In the genomic region with DNA sequence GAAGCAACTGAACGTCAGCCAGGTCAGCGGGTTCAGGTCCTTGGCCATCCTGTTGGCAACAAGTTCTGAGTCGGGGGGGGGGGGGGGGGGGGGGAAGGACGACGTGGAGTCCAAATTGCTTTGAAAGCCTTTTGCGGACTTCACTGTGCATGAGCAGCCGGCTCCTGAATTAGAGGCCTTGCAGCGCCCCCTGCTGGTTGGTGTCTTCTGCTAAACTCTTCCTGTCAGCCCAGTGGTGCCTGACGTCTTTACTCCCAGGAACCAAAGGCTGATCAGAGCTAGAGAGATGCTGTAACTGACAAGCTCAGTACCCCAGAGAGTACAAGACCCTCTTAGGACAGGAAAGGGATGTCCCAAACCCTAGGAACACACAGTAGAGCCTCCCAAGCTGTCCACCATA, we compare ENCODE assay signal across 9 mouse cellular contexts. TPM values are rescaled to one million over a fixed set of nuclear protein-coding genes. Genes with fewer than 3 reads are reported as not detected.
DNase-seq lines count a peak whose midpoint lies in the region; ATAC-seq and TF ChIP-seq lines count a peak whose summit lies in the region.
"Had no signal": no experiment of that assay in that cellular context is flagged by ENCODE, and none has a peak within 500 bp of the region (broad histone marks: within the 10 kb centered on the region; RNA-seq: fewer than 3 reads in every experiment).

No protein-coding gene starts in this region.

- H3K36me3 ChIP-seq in CH12.LX (replicated peaks in 1 of 2; ENCODE audit: control insufficient read depth in 1 of 2, insufficient read depth in 1 of 2, low read length in 1 of 2): peaks cover 0 to 1% of the 10 kb centered on the region in 2 experiments
- no peaks in the 10 kb centered on the region for H3K36me3 ChIP-seq in embryonic facial prominence, embryonic 10.5 days (replicated peaks)
- no peaks in the 10 kb centered on the region for H3K36me3 ChIP-seq in liver, embryonic 14.5 days (replicated peaks; ENCODE audit: control insufficient read depth, insufficient read depth, low read depth)
- H3K36me3 ChIP-seq: limb, embryonic 13.5 days had no signal

- no peak overlapping the region for H3K27ac ChIP-seq in CH12.LX (ENCODE audit: insufficient read depth, low read depth)
- H3K27ac ChIP-seq in embryonic facial prominence, embryonic 10.5 days (replicated peaks): no peak overlapping the region
- H3K27ac ChIP-seq in liver, embryonic 14.5 days: no peak overlapping the region
- H3K27ac ChIP-seq: limb, embryonic 13.5 days had no signal

- peak; percentile 74 for ATAC-seq in granulocyte monocyte progenitor cell, adult 5-6 weeks (replicated peaks; ENCODE audit: poor library complexity, severe bottlenecking)
- no peak for ATAC-seq in liver, embryonic 14.5 days (ENCODE audit: insufficient read depth)

- H3K4me1 ChIP-seq in CH12.LX (ENCODE audit: control insufficient read depth in 1 of 2, insufficient read depth in 2 of 2): peaks cover 5 to 22% of the 10 kb centered on the region in 2 experiments
- H3K4me1 ChIP-seq in embryonic facial prominence, embryonic 10.5 days: no peaks in the 10 kb centered on the region; the same call in 1 of the 2 replicates
- no peaks in the 10 kb centered on the region for H3K4me1 ChIP-seq in liver, embryonic 14.5 days (replicated peaks; ENCODE audit: control insufficient read depth in 2 of 2, insufficient read depth in 2 of 2, low read length in 1 of 2)
- H3K4me1 ChIP-seq: limb, embryonic 13.5 days had no signal

- TF ChIP-seq EP300 in CH12.LX (IDR thresholded peaks at IDR 0.05; ENCODE audit: low read length): no peak
- TF ChIP-seq EP300 in liver, embryonic 14.5 days (IDR thresholded peaks at IDR 0.05; ENCODE audit: low read depth): no peak

- dilution Hi-C loops in CH12.LX (cut with MboI; ENCODE audit: extremely low pct_ligation_motif_present, extremely low pct_unique_long_range_greater_than_20kb, low sequenced_read_pairs): no loop called here

- peaks cover 2% of the 10 kb centered on the region for H3K9me3 ChIP-seq in CH12.LX (replicated peaks; ENCODE audit: low read length)
- H3K9me3 ChIP-seq in embryonic facial prominence, embryonic 10.5 days: no peaks in the 10 kb centered on the region
- no peaks in the 10 kb centered on the region for H3K9me3 ChIP-seq in liver, embryonic 14.5 days (ENCODE audit: control insufficient read depth, low read length)
- H3K9me3 ChIP-seq: limb, embryonic 13.5 days had no signal

- no peak overlapping the region; the same call in 1 of the 2 replicates for H3K9ac ChIP-seq in CH12.LX (ENCODE audit: insufficient read depth, low read depth)
- no peak overlapping the region for H3K9ac ChIP-seq in liver, embryonic 14.5 days (replicated peaks)
- H3K9ac ChIP-seq: limb, embryonic 13.5 days had no signal

- H3K27me3 ChIP-seq in CH12.LX (replicated peaks): no peaks in the 10 kb centered on the region
- peaks cover 36% of the 10 kb centered on the region for H3K27me3 ChIP-seq in embryonic facial prominence, embryonic 10.5 days (replicated peaks; ENCODE audit: low read depth, poor library complexity, severe bottlenecking)
- no peaks in the 10 kb centered on the region for H3K27me3 ChIP-seq in liver, embryonic 14.5 days (ENCODE audit: control insufficient read depth, insufficient read depth, low read length)

- H3K4me2 ChIP-seq in CH12.LX (ENCODE audit: insufficient read depth, low read depth, poor library complexity, severe bottlenecking): peak overlapping the region; percentile 56
- no peak overlapping the region for H3K4me2 ChIP-seq in liver, embryonic 14.5 days (ENCODE audit: low read depth)
- H3K4me2 ChIP-seq: limb, embryonic 13.5 days had no signal

- peak overlapping the region in 1 of 3 experiments; percentile 46 for H3K4me3 ChIP-seq in CH12.LX (replicated peaks in 1 of 3; ENCODE audit: low read depth in 2 of 3, low read length in 2 of 3, poor library complexity in 1 of 3)
- H3K4me3 ChIP-seq in embryonic facial prominence, embryonic 10.5 days: peak overlapping the region; percentile 22; the same call in 1 of the 2 replicates
- H3K4me3 ChIP-seq in liver, embryonic 14.5 days (ENCODE audit: insufficient read depth in 1 of 2, low read depth in 2 of 2, low read length in 2 of 2): no peak overlapping the region
- H3K4me3 ChIP-seq: limb, embryonic 13.5 days had no signal

- TF ChIP-seq POLR2A in CH12.LX (IDR thresholded peaks at IDR 0.05; ENCODE audit: low read depth, low read length): 0 out of 2 replicates have a peak, but pooled peaks have one; percentile 9

- no peaks in the 10 kb centered on the region; the same call in 1 of the 2 replicates for H3K79me2 ChIP-seq in CH12.LX (replicated peaks; ENCODE audit: control insufficient read depth, extremely low read depth, insufficient read depth, poor library complexity, severe bottlenecking)

- DNase-seq in CH12.LX (ENCODE audit: extremely low read depth): peak; percentile 90
- peak; percentile 86 to 93 for DNase-seq in adrenal gland, postnatal 36 days
- peak; percentile 90 for DNase-seq in embryonic facial prominence, embryonic 10.5 days (ENCODE audit: low spot score)
- DNase-seq in kidney, postnatal 25 days: peak; percentile 85 to 93
- DNase-seq in liver, embryonic 14.5 days (ENCODE audit: low read depth in 3 of 3, low spot score in 3 of 3): peak; percentile 30 to 47 (median 36)
- DNase-seq in retina, postnatal 7 days (ENCODE audit: low read depth, low spot score): peak; percentile 69
- DNase-seq in thymus, postnatal 4 days: peak; percentile 90

- WGBS in embryonic facial prominence, embryonic 10.5 days: under 1% methylated on average over 8 of the region's 9 CpGs
- WGBS in liver, embryonic 14.5 days (ENCODE audit: insufficient replicate concordance): 3% methylated on average over 8 of the region's 9 CpGs

- TF ChIP-seq RAD21 in CH12.LX (IDR thresholded peaks at IDR 0.05; ENCODE audit: low read depth, low read length): peak; percentile 86

- peak; percentile 40 to 91 for TF ChIP-seq CTCF in CH12.LX (conservative IDR thresholded peaks at IDR 0.05 in 1 of 2, IDR thresholded peaks at IDR 0.05 in 1 of 2; ENCODE audit: low read depth in 2 of 2, low read length in 2 of 2)
- peak; percentile 81 for TF ChIP-seq CTCF in liver, embryonic 14.5 days (IDR thresholded peaks at IDR 0.05; ENCODE audit: low read depth)

- in situ Hi-C loops in CH12.LX (cut with MboI; ENCODE audit: low pct_ligation_motif_present, low pct_unique_long_range_greater_than_20kb, low sequenced_read_pairs): loop anchor here (5.0 kb wide), 2 partner anchors 96 to 316 kb away; no protein-coding TSS in a partner anchor

TF ChIP-seq in CH12.LX, 34 proteins besides CTCF, POLR2A, EP300 and RAD21 (continues in another document):
- TF ChIP-seq CHD1 (IDR thresholded peaks at IDR 0.05; ENCODE audit: low read depth, low read length) (no peak), PAX5 (IDR thresholded peaks at IDR 0.05; ENCODE audit: low read length) (no peak), MAFK (IDR thresholded peaks at IDR 0.05; ENCODE audit: insufficient replicate concordance, low read length) (no peak), TCF12 (IDR thresholded peaks at IDR 0.05; ENCODE audit: low read depth, low read length) (no peak; the same call in 1 of the 2 replicates), UBTF (IDR thresholded peaks at IDR 0.05; ENCODE audit: low read depth, low read length) (no peak), NELFE (IDR thresholded peaks at IDR 0.05; ENCODE audit: low read depth, low read length) (peak; percentile 44; the same call in 1 of the 2 replicates), KAT2A (IDR thresholded peaks at IDR 0.05; ENCODE audit: insufficient replicate concordance, low read length) (no peak), ELF1 (IDR thresholded peaks at IDR 0.05; ENCODE audit: low read depth, low read length) (peak; percentile 62; the same call in 1 of the 2 replicates), SIN3A (IDR thresholded peaks at IDR 0.05; ENCODE audit: low read length) (peak; percentile 52; the same call in 1 of the 2 replicates), TBP (conservative IDR thresholded peaks at IDR 0.05; ENCODE audit: low read depth, low read length) (no peak), MYC (IDR thresholded peaks at IDR 0.05; ENCODE audit: low read depth, low read length) (no peak), GABPA (IDR thresholded peaks at IDR 0.05; ENCODE audit: insufficient replicate concordance, low read depth, low read length) (no peak), USF2 (conservative IDR thresholded peaks at IDR 0.05; ENCODE audit: low read depth, low read length) (no peak), IRF4 (IDR thresholded peaks at IDR 0.05; ENCODE audit: low read depth, low read length) (peak; percentile 52; the same call in 1 of the 2 replicates), HCFC1 (IDR thresholded peaks at IDR 0.05; ENCODE audit: low read depth, low read length) (no peak), ZC3H11A (IDR thresholded peaks at IDR 0.05; ENCODE audit: low read depth, low read length) (peak; percentile 83), JUND (conservative IDR thresholded peaks at IDR 0.05; ENCODE audit: low read depth, low read length) (no peak), E2F4 (IDR thresholded peaks at IDR 0.05; ENCODE audit: insufficient replicate concordance, low read depth, low read length) (no peak), USF1 (IDR thresholded peaks at IDR 0.05; ENCODE audit: low read depth, low read length) (no peak), MXI1 (IDR thresholded peaks at IDR 0.05; ENCODE audit: low read depth, low read length) (no peak; the same call in none of the 2 replicates), ETS1 (conservative IDR thresholded peaks at IDR 0.05; ENCODE audit: low read depth, low read length) (no peak), MEF2A (IDR thresholded peaks at IDR 0.05; ENCODE audit: borderline replicate concordance, low read depth, low read length) (0 out of 2 replicates have a peak, but pooled peaks have one; percentile 25), CHD2 (IDR thresholded peaks at IDR 0.05; ENCODE audit: low read length) (no peak), MAZ (IDR thresholded peaks at IDR 0.05; ENCODE audit: low read depth, low read length) (0 out of 2 replicates have a peak, but pooled peaks have one; percentile 64), BHLHE40 (IDR thresholded peaks at IDR 0.05; ENCODE audit: low read depth, low read length) (no peak), NRF1 (IDR thresholded peaks at IDR 0.05; ENCODE audit: low read depth, low read length) (peak; percentile 32; the same call in 1 of the 2 replicates)

RNA-seq across cellular contexts. Expression of gene Fbxo21, which starts 43.7 kb away (rescaled TPM):
- 13.5 and 13.7 TPM in 2 replicates for total RNA-seq in CH12.LX (2012; rRNA removed)
- 9.9 and 10.7 TPM in 2 replicates for total RNA-seq in CH12.LX (2014; rRNA removed)
- 19.3 and 24.1 TPM in 2 replicates for polyA plus RNA-seq in CH12.LX (2012; ENCODE audit: insufficient read length, low read depth)
- total RNA-seq in adrenal gland, postnatal 36 days (2021): 10 to 100 TPM; 55.9 to 77.6 TPM
- 99.0 and 102 TPM in 2 replicates for polyA plus RNA-seq in embryonic facial prominence, embryonic 10.5 days (2016; fragmentation: Nextera tagmentation; extraction: Ambion mirVana)
- 12.2 and 13.8 TPM in 2 replicates for total RNA-seq in granulocyte monocyte progenitor cell, adult 5-6 weeks (2014; fragmentation: Nextera tagmentation)
- total RNA-seq in granulocyte monocyte progenitor cell, adult 5-6 weeks (2017): 14.0 and 19.5 TPM in 2 replicates
- 10.0 and 10.6 TPM in 2 replicates for polyA plus RNA-seq in liver, embryonic 14.5 days (2012; rRNA removed)
- polyA plus RNA-seq in liver, embryonic 14.5 days (2014; fragmentation: Nextera tagmentation; extraction: Ambion mirVana): 9.5 and 10.3 TPM in 2 replicates

Comparison
In these comparisons a context has a peak if more than half of its experiments do, and no peak if none do; other contexts are left out.
1. DNase-seq: peak in every context shown above with its lines; median percentile 90 in CH12.LX; 90 in embryonic facial prominence, embryonic 10.5 days; 90 in thymus, postnatal 4 days; 90 in adrenal gland, postnatal 36 days; 89 in kidney, postnatal 25 days; 69 in retina, postnatal 7 days; 36 in liver, embryonic 14.5 days.